Mouse (Mus musculus): ENCODE measurements around the gene Tmem269.

Gene Tmem269

GRCm38 (mm10) chr4:119180133-119180707 is 37.8 kb downstream of the Tmem269 start:
- no peak for DNase-seq (ENCODE audit: low spot score)

GRCm38 (mm10) chr4:119178331-119178730 is 39.7 kb downstream of the Tmem269 start:
- no peak for DNase-seq (ENCODE audit: low spot score)

DNA sequence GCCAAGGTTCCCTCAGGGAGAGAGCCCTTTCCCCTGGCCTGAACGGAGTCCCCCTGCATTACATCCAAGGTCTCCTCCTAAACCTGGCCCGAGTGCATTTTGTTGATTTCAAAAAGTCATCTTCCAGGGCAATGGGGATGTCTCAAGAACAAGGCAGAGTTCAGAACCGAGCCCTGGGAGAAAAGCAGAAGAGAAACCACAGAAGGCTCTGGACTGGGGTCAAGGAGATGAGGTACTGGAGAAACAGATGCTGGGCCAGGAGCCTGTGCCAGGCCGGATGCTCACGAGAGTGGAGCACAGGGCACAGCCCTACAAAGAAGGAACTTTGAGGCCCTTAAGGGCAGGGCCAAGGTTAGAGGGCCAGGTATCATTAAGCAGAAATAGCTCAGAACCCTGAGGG is 40.3 kb downstream of the Tmem269 start:
- DNase-seq (ENCODE audit: low spot score): no peak

- DNase-seq (ENCODE audit: low spot score): peak; percentile 91
Measured at GRCm38 (mm10) chr4:119173851-119174453, 44.1 kb downstream of the Tmem269 start, which contains the start of gene Zfp691. Zfp691 (minus strand) TSS chr4:119174195.

- no peak for DNase-seq (ENCODE audit: low spot score)
Measured at GRCm38 (mm10) chr4:119172919-119173650, 44.9 kb downstream of the Tmem269 start.

GRCm38 (mm10) chr4:119167663-119168062 is 50.4 kb downstream of the Tmem269 start:
- peak; percentile 88 for DNase-seq (ENCODE audit: low spot score)

GRCm38 (mm10) chr4:119167068-119167467 is 50.9 kb downstream of the Tmem269 start:
- DNase-seq (ENCODE audit: low spot score): no peak

DNA sequence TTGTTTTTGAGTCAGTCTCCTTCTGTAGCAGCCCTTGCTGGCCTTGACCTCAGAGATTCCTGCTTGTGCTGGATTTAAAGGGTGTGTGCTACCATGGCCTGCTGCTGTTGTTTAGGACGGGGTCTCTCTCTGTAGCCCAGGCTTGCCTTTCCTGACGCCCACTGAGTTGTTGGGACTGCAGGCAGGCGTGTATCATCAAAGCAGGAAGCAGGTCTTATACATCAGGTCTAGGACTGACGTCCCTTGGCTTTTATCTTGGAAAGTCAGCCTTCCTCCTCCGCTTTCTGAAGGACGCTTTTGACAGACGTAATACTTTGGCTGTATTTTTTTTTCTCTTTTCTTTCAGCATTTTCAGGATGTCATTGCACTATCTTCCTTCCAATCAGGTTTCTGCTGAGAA is 52.1 kb downstream of the Tmem269 start:
- DNase-seq (ENCODE audit: low spot score): no peak

GRCm38 (mm10) chr4:119162990-119163389 is 55.0 kb downstream of the Tmem269 start:
- DNase-seq (ENCODE audit: low spot score): no peak

DNA sequence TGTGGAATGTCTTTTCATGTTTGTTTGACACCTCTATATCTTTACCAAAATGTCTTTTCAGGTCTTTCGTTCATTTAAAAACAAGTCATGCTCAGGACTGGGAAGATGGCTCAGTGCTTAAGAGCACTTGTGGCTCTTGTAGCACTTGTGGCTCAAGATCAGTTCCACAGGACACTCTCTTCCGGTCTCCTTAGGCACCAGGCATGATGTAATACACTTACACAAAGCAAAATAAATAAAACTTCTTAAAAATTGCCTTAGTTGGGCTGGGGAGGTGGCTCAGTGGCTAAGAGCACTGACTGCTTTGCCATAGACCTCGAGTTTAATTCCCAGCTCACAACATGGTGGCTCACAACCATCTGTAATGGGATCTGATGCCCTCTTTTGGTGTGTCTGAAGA is 56.7 kb downstream of the Tmem269 start:
- DNase-seq (ENCODE audit: low spot score): no peak

GRCm38 (mm10) chr4:119157891-119158290 is 60.1 kb downstream of the Tmem269 start:
- DNase-seq (ENCODE audit: low spot score): no peak

DNA sequence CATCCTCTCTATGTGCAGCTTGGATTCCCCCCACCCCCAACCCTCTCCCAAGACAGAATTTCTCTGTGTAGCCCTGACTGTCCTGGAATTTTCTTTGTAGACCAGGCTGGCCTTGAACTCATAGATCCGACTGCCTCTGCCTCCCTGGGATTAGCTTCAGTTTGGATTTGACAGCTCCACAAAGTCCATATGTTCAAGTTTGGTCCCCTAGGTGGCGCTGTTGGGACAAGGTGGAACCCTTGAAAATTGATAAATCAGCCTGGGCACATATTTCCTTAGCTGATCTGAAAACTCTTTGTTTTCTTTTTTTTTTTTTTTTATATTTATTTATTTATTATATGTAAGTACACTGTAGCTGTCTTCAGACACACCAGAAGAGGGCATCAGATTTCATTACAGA is 60.8 kb downstream of the Tmem269 start:
- peak; percentile 87 for DNase-seq (ENCODE audit: low spot score)

All from testis, postnatal 10 days (tissue).